Mouse (Mus musculus): ENCODE data around the gene Shisa8.

DNA sequence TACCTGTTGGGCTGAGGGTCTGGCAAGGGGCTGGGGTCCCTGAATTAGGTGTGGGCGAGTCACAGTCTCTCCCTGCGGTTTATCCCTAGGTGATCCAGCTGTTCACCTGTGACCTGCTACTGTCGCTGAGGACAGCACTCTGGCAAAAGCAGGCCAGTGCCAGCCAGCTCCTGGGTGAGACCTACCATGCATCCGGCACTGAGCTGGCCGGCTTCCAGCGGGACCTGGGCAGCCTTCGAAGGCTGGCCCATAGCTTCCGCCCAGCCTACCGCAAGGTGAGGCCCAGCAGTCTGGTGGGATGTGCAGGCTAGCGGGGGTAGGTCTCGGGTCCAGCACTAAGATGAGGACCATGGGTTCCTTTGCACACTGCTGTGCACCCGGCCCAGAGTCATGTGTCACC, 13.1 kb downstream of the Shisa8 start:
- no peak for TF ChIP-seq MAX (IDR thresholded peaks at IDR 0.05)
- TF ChIP-seq CTCF (IDR thresholded peaks at IDR 0.05; ENCODE audit: control insufficient read depth, insufficient read depth, insufficient read length) = no peak
- TF ChIP-seq USF1 (IDR thresholded peaks at IDR 0.05; ENCODE audit: low read depth) = no peak
